Mouse (Mus musculus) embryo, embryonic 10 days (tissue): ENCODE data around the gene Ttc23l.
"Not testable (repeated sequence)": the region's sequence is repeated elsewhere in the genome, so short reads cannot be mapped to it uniquely, and the experiment has no call there.

ENCODE experiments used
- DNase-seq: peaks from one replicate; pipeline ENCODE4 v3.0.0-alpha.2; 2015; ENCODE audit warnings: low spot score

The Ttc23l gene

GRCm38 (mm10) chr15:10558465-10558864 is at the start of gene Ttc23l:
TSS of gene Ttc23l (minus strand) at chr15:10558668.
- DNase-seq: no peak

DNA sequence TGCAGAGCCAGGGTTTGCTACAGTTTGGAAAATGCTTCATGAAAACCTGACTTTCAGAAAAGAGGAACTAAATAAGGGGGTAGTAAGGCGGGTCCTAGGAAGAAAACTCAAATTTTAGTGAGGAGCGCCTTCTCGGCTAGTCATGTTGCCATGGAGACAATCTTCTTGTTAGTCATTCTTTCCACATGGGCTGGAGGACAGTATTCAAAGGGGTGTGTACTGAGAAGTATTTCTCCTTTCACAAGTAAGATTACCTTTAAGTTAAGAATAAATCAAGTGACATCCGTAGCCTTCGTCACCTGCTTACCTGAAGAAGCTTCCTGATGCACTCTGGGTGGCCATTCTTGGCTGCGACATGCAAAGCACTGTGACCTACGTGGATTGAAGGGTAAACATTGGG is 40.9 kb upstream of the Ttc23l start:
- DNase-seq: peak; percentile 49

DNA sequence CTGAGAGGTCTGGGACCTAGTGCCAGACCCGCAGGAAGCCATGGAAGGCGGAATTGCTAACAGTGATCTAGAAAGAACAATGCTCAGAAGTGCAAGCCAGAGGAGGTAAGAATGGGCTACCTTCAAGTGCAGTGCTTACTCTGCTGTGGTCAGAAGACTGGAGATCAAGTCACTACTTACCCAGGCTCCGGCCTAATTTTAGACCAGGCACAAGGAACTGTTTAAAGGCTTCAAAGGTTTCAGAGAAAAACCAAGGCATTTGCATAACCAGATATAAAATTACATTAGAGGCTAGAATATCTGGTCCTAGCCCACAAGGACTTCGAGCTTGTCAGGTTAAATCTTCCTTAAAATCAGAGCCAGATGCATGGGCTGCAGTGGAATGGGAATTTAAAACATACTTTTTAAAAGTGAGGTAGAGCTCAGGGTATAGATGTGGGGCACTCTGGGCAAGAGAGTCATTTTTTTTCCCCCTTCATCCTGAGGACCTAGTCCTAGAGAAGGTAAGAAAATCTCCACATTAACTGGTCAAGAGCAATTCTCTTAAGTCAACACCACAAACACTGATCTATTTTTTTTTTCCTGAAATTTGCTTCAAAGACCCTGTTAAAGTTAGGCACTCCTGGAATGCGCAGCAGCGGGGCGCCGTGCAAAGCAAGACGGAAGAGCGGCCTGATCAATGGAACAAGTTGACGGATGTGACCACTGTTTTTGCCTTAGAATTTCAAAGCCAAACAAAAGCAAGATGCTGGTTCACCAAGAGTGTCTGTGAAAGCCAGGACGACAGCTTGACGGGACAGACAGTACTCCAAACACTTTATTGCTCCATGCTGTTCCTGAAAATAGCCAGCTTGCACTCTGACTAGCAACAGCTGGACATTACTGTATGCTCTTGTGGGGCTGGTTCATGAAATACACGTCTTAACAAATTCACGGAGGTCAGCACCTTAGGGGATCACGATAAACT is 40.1 kb upstream of the Ttc23l start:
- peak; percentile 72 for DNase-seq

GRCm38 (mm10) chr15:10596871-10597270 is 38.4 kb upstream of the Ttc23l start:
- DNase-seq: no peak

GRCm38 (mm10) chr15:10595408-10595807 is 36.9 kb upstream of the Ttc23l start:
- DNase-seq: no peak

DNA sequence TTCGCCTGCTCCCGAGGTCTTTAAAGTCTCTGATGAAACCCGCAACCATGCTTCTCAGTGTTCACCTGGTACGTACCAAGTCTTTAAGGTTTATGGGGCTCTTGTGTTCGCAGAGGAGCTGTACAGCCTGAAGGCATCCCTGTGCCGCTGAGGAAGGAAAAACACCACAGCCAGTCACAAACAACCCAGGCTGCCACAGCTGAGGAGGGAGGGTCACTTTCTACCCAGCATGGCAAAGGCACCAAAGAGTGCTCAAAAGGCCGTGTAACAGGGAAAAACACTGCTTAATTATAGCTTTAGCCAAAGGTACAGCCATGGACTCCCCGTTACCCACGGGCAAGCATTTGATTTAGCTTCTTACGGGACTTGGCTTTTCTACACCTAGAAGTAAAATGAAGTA is 36.4 kb upstream of the Ttc23l start:
- no peak for DNase-seq

- no peak for DNase-seq
These were observed 34.6 kb upstream of the Ttc23l start for GRCm38 (mm10) chr15:10593094-10593493.

DNA sequence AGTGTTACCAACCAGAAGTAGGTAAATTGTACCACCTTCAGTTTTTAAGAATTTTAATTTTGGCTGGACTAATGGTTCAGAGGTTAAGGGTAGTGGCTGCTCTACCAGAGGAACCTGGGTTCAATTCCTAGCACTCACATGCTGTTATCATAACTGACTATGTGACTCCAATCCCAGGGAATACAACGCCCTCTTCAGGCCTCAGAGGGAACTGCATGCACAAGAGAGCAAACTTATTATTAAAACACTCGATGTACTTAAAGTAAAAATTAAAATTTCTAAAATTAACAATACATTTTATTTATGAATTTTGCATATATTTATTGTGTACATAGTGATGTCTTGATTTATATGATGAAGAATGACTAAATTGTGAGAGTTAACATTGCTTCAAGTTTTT is 28.1 kb upstream of the Ttc23l start:
- no peak for DNase-seq

DNA sequence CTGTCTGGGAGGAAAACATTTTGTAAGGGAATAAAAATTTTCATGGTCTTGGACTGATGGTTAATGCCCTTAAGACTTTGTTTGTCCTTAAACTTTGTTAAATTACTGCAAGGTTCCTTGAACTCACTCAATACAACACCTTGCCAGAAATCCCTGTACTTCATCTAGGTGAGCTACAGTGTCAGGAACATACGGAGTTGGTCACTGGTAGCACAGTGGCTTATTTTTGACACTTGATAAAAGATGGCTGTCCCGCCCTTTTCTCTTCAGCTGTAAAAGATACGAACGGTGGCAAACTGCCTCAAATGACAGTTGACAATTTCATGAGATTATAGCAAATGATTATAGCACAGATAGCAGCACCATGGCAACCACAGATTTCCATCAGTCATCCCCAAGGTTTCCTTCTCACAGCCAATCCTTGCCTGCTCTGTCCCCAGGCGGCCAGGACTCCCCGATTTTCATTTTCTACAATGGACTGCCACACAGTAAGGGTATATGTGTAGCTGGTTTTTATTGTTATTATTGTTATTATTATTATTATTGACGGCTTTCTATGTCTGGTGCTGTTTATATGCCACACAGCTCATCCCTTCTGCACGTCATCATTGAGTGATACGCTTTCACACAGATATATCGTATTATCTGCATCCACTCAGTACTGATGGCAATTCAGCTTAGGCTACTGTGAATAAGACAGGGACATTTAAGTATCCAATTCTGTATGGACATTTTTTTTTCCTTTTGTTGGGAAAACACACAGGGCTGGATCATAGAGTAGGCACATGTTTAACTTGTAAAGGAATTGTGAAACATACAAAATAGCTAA is 26.1 kb upstream of the Ttc23l start:
- no peak for DNase-seq

GRCm38 (mm10) chr15:10583408-10583807 is 24.9 kb upstream of the Ttc23l start:
- peak; percentile 73 for DNase-seq

DNA sequence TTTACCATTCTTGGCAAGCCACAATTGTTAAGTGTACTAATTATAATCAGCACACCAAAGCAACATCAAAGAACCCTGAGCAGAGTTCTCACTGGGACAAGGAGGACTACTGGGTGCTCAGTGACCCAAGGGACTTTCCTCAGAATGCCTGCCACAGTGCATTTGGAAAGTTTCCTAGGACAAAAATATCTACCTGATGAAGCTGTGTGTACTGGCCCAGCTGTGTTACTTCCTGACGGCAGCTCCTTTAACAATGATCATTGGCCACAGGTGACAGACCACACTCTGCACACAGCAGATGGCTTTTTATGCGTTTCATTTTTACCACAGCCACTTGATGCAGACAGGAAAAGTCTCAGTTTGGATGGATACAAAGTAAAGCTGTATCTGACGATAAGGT is 20.7 kb upstream of the Ttc23l start:
- DNase-seq: no peak

DNA sequence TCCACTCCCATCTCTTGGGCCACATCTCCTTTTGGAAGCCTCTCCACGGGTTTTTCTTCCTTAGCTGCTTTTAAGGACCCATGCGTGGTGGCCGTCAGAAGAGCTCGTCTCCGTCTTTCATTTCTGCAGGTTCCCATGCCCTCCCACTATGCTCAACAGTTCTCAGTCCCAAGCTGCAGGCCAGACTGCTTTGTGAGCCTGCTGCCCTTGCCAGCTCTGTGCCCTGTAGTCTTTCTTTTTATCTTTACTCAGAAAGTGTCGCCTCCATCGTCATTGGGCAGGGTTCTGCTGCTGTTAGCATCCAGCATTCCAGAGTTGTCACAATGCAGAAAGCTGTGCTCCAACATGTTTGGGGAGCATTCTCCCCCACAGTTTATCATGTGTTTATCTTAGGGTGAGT is 8.0 kb upstream of the Ttc23l start:
- no peak for DNase-seq

- DNase-seq: no peak
These were observed 5.7 kb upstream of the Ttc23l start for GRCm38 (mm10) chr15:10564201-10564600.

- DNase-seq: no peak
These were observed 3.8 kb upstream of the Ttc23l start for GRCm38 (mm10) chr15:10562281-10562680.

- DNase-seq: no peak
These were observed 1.5 kb upstream of the Ttc23l start for GRCm38 (mm10) chr15:10560005-10560404.

DNA sequence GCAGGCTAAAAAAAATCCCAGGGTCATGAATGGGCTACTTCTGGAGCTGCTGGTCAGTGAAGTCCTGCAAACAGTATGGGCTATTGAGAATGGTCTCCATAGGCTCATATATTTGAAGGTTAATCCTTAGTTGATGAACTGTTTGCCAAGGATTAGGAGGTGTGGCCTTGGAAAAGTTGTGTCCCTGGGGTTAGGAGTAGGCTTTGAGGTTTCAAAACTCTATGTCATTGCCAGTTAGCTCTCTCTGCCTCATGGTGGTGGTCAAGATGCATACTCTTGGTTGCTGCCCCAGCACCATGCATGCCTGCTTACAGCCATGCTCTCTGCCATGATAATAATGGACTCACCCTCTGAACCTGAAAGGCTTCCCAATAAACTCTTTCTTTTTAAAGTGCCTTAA is 4.1 kb downstream of the Ttc23l start:
- no peak for DNase-seq

DNA sequence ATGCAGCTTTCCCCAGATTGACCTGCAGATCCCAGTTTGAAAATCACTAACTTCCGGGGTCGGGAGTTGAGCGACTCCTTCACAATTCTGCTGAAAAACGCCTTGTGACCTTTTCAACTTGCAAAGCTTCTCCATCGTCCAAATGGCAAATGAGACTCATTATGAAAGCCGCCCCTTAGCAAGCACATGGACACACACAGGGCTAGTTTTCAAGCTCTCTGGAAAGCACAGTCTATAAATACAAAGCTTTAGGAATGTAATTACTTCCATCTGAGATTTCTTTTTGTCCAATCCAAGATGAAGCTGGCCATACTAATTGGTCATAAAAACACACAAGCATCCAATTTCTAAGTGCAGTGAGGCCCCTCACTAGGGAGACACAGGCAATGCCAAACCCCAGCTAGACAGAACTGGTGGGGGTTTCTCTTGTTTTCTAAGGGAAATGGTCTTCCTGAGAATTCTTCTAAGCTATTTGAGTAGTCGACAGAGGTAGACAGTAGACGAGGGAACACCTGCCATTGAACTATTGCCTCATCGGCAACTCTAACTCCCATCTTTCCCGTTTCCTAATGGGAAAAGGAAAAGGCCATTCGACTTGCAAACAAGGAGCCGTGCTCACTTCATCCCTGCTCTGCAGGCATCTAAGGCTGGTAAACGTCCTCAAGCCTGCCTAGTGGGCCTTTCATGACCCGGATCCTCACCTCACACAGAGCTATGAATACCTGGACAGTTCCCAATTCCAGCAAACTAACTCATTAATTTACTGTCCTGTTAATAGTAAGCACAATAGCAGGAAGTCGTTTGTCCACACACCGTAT is 18.0 kb downstream of the Ttc23l start:
- DNase-seq: no peak

- DNase-seq: no peak
These were observed 22.5 kb downstream of the Ttc23l start for GRCm38 (mm10) chr15:10535969-10536368.

DNA sequence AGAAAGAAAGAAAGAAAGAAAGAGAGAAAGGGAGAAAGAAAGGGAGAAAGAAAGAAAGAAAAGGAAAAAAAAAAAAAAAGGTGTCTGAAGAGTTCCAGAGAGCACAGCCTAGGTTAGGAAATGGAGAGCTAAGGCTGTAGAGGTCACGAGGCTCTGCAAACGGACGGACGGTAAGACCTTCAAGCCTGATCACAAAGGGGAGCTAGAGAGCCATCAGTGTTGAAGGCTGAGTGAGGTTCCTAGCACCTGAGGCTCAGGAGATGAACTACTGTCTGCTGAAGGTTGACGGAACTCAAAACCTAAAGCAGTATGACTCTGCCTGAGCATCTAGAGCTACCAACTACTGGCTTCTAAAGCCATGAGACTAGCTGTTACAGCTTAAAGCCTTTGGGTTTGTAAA is 23.9 kb downstream of the Ttc23l start:
- DNase-seq: no peak

DNA sequence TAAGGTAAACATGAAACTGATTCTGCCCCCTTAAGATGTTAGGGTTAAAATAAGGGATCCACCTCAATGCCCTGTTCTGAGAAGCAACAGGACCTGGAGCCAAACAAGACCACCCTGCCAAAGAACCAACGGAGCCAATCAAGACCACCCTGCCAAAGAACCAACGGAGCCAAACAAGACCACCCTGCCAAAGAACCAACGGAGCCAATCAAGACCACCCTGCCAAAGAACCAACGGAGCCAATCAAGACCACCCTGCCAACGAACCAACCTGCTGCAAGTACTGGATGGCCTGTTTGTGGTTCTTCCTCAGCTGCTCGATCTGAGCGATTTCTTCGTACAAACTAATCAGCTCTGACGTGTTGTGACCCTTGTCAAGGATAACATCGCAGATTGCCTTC is 25.1 kb downstream of the Ttc23l start:
- not testable (repeated sequence) for DNase-seq

GRCm38 (mm10) chr15:10531352-10531751 is 27.1 kb downstream of the Ttc23l start:
- no peak for DNase-seq

DNA sequence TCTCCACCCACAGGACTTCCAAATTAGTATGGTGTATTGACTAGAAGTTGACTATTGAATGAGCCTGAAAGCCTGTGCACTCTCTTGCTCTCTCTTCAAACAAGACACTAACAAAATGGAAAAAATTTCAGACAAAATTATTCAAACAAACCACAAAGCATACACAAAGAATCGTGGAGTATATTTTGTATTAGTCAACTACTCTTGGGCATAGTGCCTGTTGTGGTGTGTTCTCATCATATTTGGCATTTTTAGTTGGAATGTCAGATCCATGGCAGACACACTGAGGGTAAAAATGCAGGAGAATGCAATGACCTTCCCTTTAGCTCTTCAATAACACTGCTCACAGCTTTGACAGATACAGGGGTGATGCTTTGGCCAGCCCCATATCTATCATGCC is 32.6 kb downstream of the Ttc23l start:
- DNase-seq: no peak
